Mouse (Mus musculus): ENCODE measurements at regions not wholly inside any gene's neighbourhood (a gene's known extent, or its start where the extent isn't known, plus 50 kb on each side); places are given as distances from the start of the nearest gene placed in this dataset.

DNA sequence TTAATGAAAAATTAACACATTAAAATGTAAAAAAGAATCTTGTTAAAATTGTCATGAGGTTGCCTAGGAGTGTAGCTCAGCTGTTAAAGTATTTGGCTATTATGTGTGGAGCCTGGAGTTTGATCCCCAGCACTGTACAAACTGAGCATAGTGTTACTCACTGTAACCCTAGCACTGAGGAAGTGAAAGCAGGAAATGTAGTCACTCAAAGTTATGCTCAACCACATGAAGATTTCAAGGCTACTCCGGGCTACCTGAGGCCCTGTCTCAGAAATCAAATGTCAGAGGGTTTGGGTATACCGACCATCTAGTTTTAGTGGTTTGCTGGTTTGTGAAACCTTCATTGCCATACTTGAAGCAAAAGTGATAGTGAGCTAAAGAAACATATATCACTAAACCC, 287.2 kb downstream of the Sim1 start:
- H3K9ac ChIP-seq (ENCODE audit: insufficient read depth, low read depth, low read length, poor library complexity, severe bottlenecking): no peak overlapping the region
- no peak overlapping the region for H3K27ac ChIP-seq (ENCODE audit: insufficient read depth, low read depth, low read length, poor library complexity, severe bottlenecking)
- TF ChIP-seq ZNF384 (IDR thresholded peaks at IDR 0.05; ENCODE audit: low read depth, low read length) (no peak), MAFK (IDR thresholded peaks at IDR 0.05; ENCODE audit: insufficient read depth, low read depth, low read length) (no peak), HCFC1 (IDR thresholded peaks at IDR 0.05; ENCODE audit: borderline replicate concordance, insufficient read depth, low read length) (no peak), ZC3H11A (IDR thresholded peaks at IDR 0.05; ENCODE audit: borderline replicate concordance, low read depth, low read length) (no peak), CHD2 (IDR thresholded peaks at IDR 0.05; ENCODE audit: low read depth, low read length) (no peak)
- H3K36me3 ChIP-seq (ENCODE audit: control insufficient read depth, insufficient read depth, low read length, poor library complexity, severe bottlenecking): no peaks in the 10 kb centered on the region
- no peaks in the 10 kb centered on the region for H3K4me1 ChIP-seq (ENCODE audit: control insufficient read depth in 2 of 2, insufficient read depth in 2 of 2, low read length in 2 of 2, poor library complexity in 1 of 2)
- in situ Hi-C loops (cut with MboI; ENCODE audit: low sequenced_read_pairs in 2 of 2, unreplicated experiment in 2 of 2): no loop called here
- DNase-seq (ENCODE audit: low read depth, low spot score): no peak
- no peaks in the 10 kb centered on the region for H3K9me3 ChIP-seq (ENCODE audit: control insufficient read depth, insufficient read depth, low read depth, low read length)
- H3K4me3 ChIP-seq (ENCODE audit: insufficient read depth in 1 of 2, low read depth in 1 of 2, low read length in 2 of 2, poor library complexity in 1 of 2, severe bottlenecking in 1 of 2): no peak overlapping the region

GRCm38 (mm10) chr10:51191407-51192059, 288.9 kb upstream of the Gm49339 start:
- in situ Hi-C loops (cut with MboI; ENCODE audit: low sequenced_read_pairs in 2 of 2, unreplicated experiment in 2 of 2): no loop called here
- no peak for DNase-seq (ENCODE audit: low read depth, low spot score)
- Histone ChIP-seq H3K4me1 (ENCODE audit: control insufficient read depth in 2 of 2, insufficient read depth in 2 of 2, low read length in 2 of 2, poor library complexity in 1 of 2) (no peaks in the 10 kb centered on the region), H3K4me3 (ENCODE audit: insufficient read depth in 1 of 2, low read depth in 1 of 2, low read length in 2 of 2, poor library complexity in 1 of 2, severe bottlenecking in 1 of 2) (no peak overlapping the region), H3K9ac (ENCODE audit: insufficient read depth, low read depth, low read length, poor library complexity, severe bottlenecking) (no peak overlapping the region), H3K36me3 (ENCODE audit: control insufficient read depth, insufficient read depth, low read length, poor library complexity, severe bottlenecking) (no peaks in the 10 kb centered on the region), H3K27ac (ENCODE audit: insufficient read depth, low read depth, low read length, poor library complexity, severe bottlenecking) (no peak overlapping the region), H3K9me3 (ENCODE audit: control insufficient read depth, insufficient read depth, low read depth, low read length) (no peaks in the 10 kb centered on the region)
- TF ChIP-seq MAFK (IDR thresholded peaks at IDR 0.05; ENCODE audit: insufficient read depth, low read depth, low read length): no peak
- no peak for TF ChIP-seq ZC3H11A (IDR thresholded peaks at IDR 0.05; ENCODE audit: borderline replicate concordance, low read depth, low read length)
- TF ChIP-seq CHD2 (IDR thresholded peaks at IDR 0.05; ENCODE audit: low read depth, low read length): no peak
- no peak for TF ChIP-seq ZNF384 (IDR thresholded peaks at IDR 0.05; ENCODE audit: low read depth, low read length)
- no peak for TF ChIP-seq HCFC1 (IDR thresholded peaks at IDR 0.05; ENCODE audit: borderline replicate concordance, insufficient read depth, low read length)

- H3K27ac ChIP-seq (ENCODE audit: insufficient read depth, low read depth, low read length, poor library complexity, severe bottlenecking): no peak overlapping the region
- H3K4me3 ChIP-seq (ENCODE audit: insufficient read depth in 1 of 2, low read depth in 1 of 2, low read length in 2 of 2, poor library complexity in 1 of 2, severe bottlenecking in 1 of 2): no peak overlapping the region
- no peaks in the 10 kb centered on the region for H3K9me3 ChIP-seq (ENCODE audit: control insufficient read depth, insufficient read depth, low read depth, low read length)
- H3K36me3 ChIP-seq (ENCODE audit: control insufficient read depth, insufficient read depth, low read length, poor library complexity, severe bottlenecking): no peaks in the 10 kb centered on the region
- H3K9ac ChIP-seq (ENCODE audit: insufficient read depth, low read depth, low read length, poor library complexity, severe bottlenecking): no peak overlapping the region
- no peak for DNase-seq (ENCODE audit: low read depth, low spot score)
- in situ Hi-C loops (cut with MboI; ENCODE audit: low sequenced_read_pairs in 2 of 2, unreplicated experiment in 2 of 2): no loop called here
- no peaks in the 10 kb centered on the region for H3K4me1 ChIP-seq (ENCODE audit: control insufficient read depth in 2 of 2, insufficient read depth in 2 of 2, low read length in 2 of 2, poor library complexity in 1 of 2)
- TF ChIP-seq HCFC1 (IDR thresholded peaks at IDR 0.05; ENCODE audit: borderline replicate concordance, insufficient read depth, low read length) (no peak), CHD2 (IDR thresholded peaks at IDR 0.05; ENCODE audit: low read depth, low read length) (no peak), ZC3H11A (IDR thresholded peaks at IDR 0.05; ENCODE audit: borderline replicate concordance, low read depth, low read length) (no peak), MAFK (IDR thresholded peaks at IDR 0.05; ENCODE audit: insufficient read depth, low read depth, low read length) (no peak), ZNF384 (IDR thresholded peaks at IDR 0.05; ENCODE audit: low read depth, low read length) (no peak)
Observed at GRCm38 (mm10) chr10:51219481-51219880, 260.9 kb upstream of the Gm49339 start.

DNA sequence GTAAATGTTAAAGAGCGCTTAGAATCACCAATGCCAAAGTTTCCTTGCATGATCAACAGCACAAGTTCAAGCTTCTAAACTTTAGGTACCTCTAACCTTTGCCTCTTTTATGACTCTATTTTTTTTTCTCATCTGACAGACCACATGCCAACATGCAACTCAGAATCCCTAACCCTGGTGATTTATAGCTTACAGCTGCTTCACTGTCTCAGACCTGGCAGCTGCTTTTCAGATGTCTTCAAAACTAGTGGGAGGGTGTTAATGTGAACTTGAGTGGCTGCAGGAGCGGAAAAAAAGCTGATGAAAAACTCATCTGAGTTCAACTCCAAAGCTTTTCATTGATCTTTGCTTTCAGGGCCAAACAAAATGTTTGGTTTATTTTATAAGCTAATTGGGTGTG, 246.8 kb upstream of the Gm49339 start:
- Histone ChIP-seq H3K4me3 (ENCODE audit: insufficient read depth in 1 of 2, low read depth in 1 of 2, low read length in 2 of 2, poor library complexity in 1 of 2, severe bottlenecking in 1 of 2) (no peak overlapping the region), H3K9ac (ENCODE audit: insufficient read depth, low read depth, low read length, poor library complexity, severe bottlenecking) (no peak overlapping the region), H3K27ac (ENCODE audit: insufficient read depth, low read depth, low read length, poor library complexity, severe bottlenecking) (no peak overlapping the region), H3K36me3 (ENCODE audit: control insufficient read depth, insufficient read depth, low read length, poor library complexity, severe bottlenecking) (no peaks in the 10 kb centered on the region), H3K9me3 (ENCODE audit: control insufficient read depth, insufficient read depth, low read depth, low read length) (no peaks in the 10 kb centered on the region), H3K4me1 (ENCODE audit: control insufficient read depth in 2 of 2, insufficient read depth in 2 of 2, low read length in 2 of 2, poor library complexity in 1 of 2) (peaks cover 2 to 3% of the 10 kb centered on the region in 2 experiments; a peak in 1 of 4 replicates)
- in situ Hi-C loops (cut with MboI; ENCODE audit: low sequenced_read_pairs in 2 of 2, unreplicated experiment in 2 of 2): no loop called here
- no peak for DNase-seq (ENCODE audit: low read depth, low spot score)
- TF ChIP-seq ZNF384 (IDR thresholded peaks at IDR 0.05; ENCODE audit: low read depth, low read length) (no peak), HCFC1 (IDR thresholded peaks at IDR 0.05; ENCODE audit: borderline replicate concordance, insufficient read depth, low read length) (no peak), ZC3H11A (IDR thresholded peaks at IDR 0.05; ENCODE audit: borderline replicate concordance, low read depth, low read length) (no peak), MAFK (IDR thresholded peaks at IDR 0.05; ENCODE audit: insufficient read depth, low read depth, low read length) (no peak)
